Mouse (Mus musculus): ENCODE measurements around the gene Ptbp1.
A peak's percentile ranks its signal among the peaks of the same experiment; 100 is the strongest.

The Ptbp1 gene

GRCm38 (mm10) chr10:79859116-79859515 is 4.9 kb downstream of the Ptbp1 start:
- no peak for DNase-seq (ENCODE audit: low read depth)

DNA sequence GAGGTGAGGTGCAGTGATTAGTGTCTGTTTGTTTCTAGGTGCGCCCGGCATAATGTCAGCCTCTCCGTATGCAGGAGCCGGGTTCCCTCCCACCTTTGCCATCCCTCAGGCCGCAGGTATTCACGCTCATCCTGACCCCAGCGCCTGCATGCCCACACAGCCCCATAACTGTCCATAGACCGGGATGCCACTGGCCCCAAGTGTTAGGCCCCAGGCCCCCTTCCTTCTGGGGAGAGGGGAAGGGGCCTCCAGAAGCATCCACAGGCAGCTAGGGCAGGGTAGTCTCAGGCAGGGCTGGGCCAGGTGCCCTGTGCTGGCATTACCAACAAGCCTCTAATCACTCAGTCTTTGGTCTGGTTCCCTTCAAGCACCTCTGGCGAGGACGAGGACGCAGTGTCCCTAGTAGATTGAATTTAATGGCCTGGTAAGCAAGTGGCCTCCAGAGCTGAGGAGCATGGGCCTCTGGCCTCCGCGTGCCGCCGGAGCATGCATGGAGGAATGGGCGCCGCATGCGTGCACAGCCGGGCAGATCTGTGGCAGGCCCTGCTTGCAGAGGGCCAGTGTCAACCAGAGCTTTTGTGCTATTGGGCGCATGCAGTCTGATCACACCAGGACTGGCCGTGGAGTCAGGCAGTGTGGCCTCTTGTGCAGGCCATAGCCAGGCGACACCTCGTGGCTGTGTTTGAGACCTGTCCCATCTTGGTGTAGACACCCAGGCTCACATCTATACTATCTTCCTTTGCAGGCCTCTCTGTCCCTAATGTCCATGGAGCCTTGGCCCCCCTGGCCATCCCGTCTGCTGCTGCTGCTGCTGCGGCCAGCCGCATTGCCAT is 6.1 kb downstream of the Ptbp1 start:
- DNase-seq (ENCODE audit: low read depth) = no peak

- DNase-seq (ENCODE audit: low read depth) = no peak
Measured at GRCm38 (mm10) chr10:79861230-79862048, 7.2 kb downstream of the Ptbp1 start.

GRCm38 (mm10) chr10:79862049-79862788 is 8.0 kb downstream of the Ptbp1 start:
- no peak for DNase-seq (ENCODE audit: low read depth)

- no peak for DNase-seq (ENCODE audit: low read depth)
Measured at GRCm38 (mm10) chr10:79862925-79863324, 8.7 kb downstream of the Ptbp1 start.

DNA sequence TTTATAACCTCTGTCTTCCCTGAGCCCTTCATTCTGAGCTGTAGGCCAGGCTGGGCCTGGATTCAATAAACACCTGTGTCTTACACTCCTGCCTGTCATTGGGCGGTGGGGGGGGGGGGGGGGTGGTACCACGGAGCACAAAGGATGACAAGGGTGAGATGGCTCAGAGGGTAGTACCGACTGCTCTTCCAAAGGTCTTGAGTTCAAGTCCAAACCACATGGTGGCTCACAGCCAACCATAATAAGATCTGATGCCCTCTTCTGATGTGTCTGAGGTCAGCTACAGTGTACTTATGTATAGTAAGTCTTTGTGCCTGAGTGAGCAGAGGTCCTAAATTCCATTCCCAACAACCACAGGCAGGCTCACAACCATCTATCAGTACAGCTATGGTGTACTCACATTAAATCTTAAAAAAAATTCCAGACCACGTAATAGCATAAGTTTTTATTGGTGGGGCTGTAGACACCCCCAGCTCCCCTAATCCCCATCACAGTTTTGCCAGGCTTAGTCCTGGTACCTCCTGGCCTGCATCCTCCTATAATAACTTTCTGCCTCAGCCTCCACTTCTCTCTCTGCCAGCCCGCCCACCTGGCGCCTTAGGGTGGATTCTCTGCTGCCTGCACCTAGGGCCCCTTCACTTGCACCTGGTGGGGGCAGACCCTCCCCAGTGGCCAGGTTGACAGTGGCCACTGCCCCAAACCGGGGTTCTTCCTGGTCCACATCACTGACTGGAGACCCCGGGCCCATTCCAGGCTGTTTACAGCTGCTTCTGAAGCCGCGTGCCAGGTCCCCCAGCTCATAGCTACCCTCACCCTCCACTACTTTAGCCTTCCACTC is 10.3 kb downstream of the Ptbp1 start:
- no peak for DNase-seq (ENCODE audit: low read depth)

- no peak for DNase-seq (ENCODE audit: low read depth)
Measured at GRCm38 (mm10) chr10:79865189-79865601, 11.0 kb downstream of the Ptbp1 start.

- no peak for DNase-seq (ENCODE audit: low read depth)
Measured at GRCm38 (mm10) chr10:79865801-79866295, 11.6 kb downstream of the Ptbp1 start.

- DNase-seq (ENCODE audit: low read depth) = no peak
Measured at GRCm38 (mm10) chr10:79866601-79867000, 12.4 kb downstream of the Ptbp1 start.

DNA sequence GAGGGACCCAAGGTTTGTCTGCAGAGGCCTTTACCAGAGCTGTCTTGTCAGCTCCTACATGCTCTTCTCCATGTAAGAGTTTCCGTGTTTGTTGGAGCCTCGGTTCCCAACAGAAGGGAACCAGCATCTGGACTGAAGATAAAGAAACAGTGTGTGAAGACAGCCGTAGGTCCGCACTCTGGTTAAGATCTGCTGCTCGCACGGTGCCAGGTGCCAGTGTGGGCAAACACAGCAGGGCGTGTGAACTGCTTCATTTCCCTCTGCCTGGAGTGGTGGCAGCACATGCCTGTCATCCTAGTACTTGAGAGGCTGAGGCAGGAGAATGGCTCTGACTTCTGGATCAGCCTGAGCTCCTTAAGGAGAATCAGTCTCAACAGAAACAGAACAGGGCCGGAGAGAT is 17.6 kb downstream of the Ptbp1 start:
- DNase-seq (ENCODE audit: low read depth) = no peak

DNA sequence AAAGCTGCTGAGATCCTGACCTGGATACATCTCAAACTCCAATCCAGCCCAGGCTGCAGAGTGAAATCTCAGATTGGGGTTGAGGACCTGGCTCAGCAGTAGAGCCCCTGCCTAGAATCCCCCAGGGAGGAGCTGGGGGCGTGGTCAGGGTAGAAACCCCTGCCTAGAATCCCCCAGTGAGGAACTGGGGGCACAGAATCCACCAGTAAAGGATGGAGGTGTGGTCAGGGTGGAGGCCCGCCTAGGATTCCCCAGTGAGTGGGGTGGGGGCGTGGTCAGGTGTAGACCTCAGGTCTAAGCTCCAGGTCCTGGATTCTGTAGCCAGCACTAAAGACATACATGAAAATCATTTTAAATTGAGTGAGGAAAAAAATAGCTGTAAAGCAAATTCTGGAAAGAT is 18.6 kb downstream of the Ptbp1 start:
- DNase-seq (ENCODE audit: low read depth) = no peak

DNA sequence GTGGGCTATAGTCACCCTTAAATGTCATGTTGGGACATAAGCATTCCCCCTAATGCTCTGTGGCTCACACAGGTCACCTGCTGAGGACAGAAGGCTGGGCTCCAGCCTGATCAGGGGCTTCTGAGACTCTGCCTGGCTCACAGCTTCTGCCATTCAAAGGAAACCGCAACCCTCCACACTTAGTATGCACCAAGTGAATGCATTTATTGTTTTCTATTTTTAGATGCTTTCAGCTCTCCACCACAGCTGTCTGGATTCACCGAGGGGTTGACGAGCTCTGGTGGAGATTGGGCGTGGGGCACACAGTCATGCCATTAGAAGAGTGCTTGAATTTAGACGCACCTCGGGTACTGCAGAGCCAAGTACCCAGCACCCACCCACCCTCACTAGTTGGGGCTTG is 19.1 kb downstream of the Ptbp1 start:
- no peak for DNase-seq (ENCODE audit: low read depth)

DNA sequence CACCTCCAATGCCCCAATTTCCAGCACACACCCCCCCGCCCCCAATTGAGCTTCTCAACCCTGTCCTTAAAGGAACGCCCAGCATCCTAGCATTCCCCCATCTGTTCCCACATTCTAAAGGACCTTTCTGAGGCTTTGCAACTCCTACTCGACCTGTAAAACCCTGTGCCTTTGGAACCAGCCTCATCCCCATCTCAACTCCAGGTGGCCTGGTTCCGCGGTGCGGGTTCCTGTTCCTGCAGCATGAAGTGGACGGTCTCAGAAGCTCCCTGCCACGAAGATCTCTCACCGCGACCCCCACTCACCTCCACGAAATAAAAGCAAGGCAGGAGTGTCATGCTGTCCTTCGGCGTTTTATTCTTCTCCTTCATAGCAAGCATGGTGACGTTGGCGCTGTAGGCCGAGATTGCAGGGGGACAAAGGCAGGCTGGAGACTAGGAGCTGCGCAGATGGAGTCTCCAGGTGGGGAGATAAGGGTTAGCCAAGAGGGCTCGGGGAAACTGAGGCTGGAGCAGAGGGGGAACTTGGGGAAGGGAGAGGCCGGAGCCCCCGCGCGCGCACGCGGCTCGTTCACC is 19.6 kb downstream of the Ptbp1 start:
- no peak for DNase-seq (ENCODE audit: low read depth)

GRCm38 (mm10) chr10:79874290-79874862 is 20.1 kb downstream of the Ptbp1 start, which contains the start of the genes Prtn3 and Plppr3:
Gene Prtn3, plus strand, starts transcription at chr10:79874476.
Gene Plppr3, minus strand, starts transcription at chr10:79874634.
- no peak for DNase-seq (ENCODE audit: low read depth)

- DNase-seq (ENCODE audit: low read depth) = no peak
Measured at GRCm38 (mm10) chr10:79877174-79877573, 22.9 kb downstream of the Ptbp1 start.

GRCm38 (mm10) chr10:79877757-79878156 is 23.5 kb downstream of the Ptbp1 start:
- DNase-seq (ENCODE audit: low read depth) = no peak

GRCm38 (mm10) chr10:79879527-79879926 is 25.3 kb downstream of the Ptbp1 start:
- DNase-seq (ENCODE audit: low read depth) = no peak

GRCm38 (mm10) chr10:79880721-79881120 is 26.5 kb downstream of the Ptbp1 start:
- DNase-seq (ENCODE audit: low read depth) = no peak

DNA sequence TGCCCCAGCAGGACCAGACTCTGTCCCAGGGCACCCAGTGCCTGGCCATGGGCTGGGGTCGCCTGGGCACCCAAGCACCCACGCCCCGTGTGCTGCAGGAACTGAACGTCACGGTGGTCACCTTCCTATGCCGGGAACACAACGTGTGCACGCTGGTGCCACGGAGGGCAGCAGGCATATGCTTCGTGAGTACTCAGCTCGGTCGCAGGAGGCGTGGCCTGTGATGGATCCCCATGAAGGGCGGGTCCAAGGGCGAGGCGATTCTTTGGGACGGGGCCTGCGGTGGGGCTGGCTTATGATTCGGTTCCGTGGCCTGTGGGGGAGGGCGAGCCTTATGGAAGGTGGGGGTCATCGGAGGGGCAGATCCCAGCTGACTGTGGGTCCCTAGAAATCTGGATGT is 27.8 kb downstream of the Ptbp1 start:
- DNase-seq (ENCODE audit: low read depth) = no peak

- peak; percentile 58 for DNase-seq (ENCODE audit: low read depth)
Measured at GRCm38 (mm10) chr10:79883297-79884084, 29.3 kb downstream of the Ptbp1 start.

Measured in fibroblast of lung, adult 2 months (primary cell).